Mouse (Mus musculus) ES-Bruce4 (cell line): ENCODE results near the gene Mrps27. TPM values are rescaled to one million over a fixed set of nuclear protein-coding genes. Genes with fewer than 3 reads are reported as not detected.

Experiments used
- H3K27ac ChIP-seq: 2 replicates; pipeline ENCODE4 v1.5.1; 2012; ENCODE audit warnings: low read length, inconsistent platforms; ENCODE audit not compliant: insufficient read depth
- H3K27me3 ChIP-seq: 2 replicates; pipeline ENCODE4 v1.6.1; 2012; ENCODE audit warnings: mild to moderate bottlenecking, low read length, inconsistent platforms; ENCODE audit not compliant: control insufficient read depth, poor library complexity, insufficient read depth, severe bottlenecking
- H3K36me3 ChIP-seq: 2 replicates; pipeline ENCODE4 v1.6.1; 2012; ENCODE audit warnings: inconsistent platforms, mild to moderate bottlenecking, low read length, moderate library complexity; ENCODE audit not compliant: control insufficient read depth, poor library complexity, insufficient read depth, severe bottlenecking
- H3K4me1 ChIP-seq: one replicate; pipeline ENCODE4 v1.8.1; 2011; ENCODE audit warnings: low read length; ENCODE audit not compliant: control insufficient read depth, insufficient read depth
- H3K4me3 ChIP-seq: 2 replicates; pipeline ENCODE4 v1.5.1; 2011; ENCODE audit warnings: low read depth, mild to moderate bottlenecking, low read length
- H3K9ac ChIP-seq: 2 replicates; pipeline ENCODE4 v1.6.1; 2012; ENCODE audit warnings: low read depth, mild to moderate bottlenecking, inconsistent platforms; ENCODE audit not compliant: poor library complexity, severe bottlenecking
- H3K9me3 ChIP-seq: replicated peaks from 2 replicates; pipeline ENCODE4 v1.6.1; 2012; ENCODE audit warnings: mild to moderate bottlenecking, low read length, inconsistent platforms; ENCODE audit not compliant: control insufficient read depth, poor library complexity, insufficient read depth, severe bottlenecking
- CTCF ChIP-seq: IDR thresholded peaks from one replicate; pipeline ENCODE4 v1.8.1; 2011; ENCODE audit warnings: low read depth, low read length
- EP300 ChIP-seq: IDR thresholded peaks from 2 replicates; pipeline ENCODE4 v1.6.1; 2011; ENCODE audit warnings: low read depth, low read length; ENCODE audit not compliant: insufficient read depth
- POLR2A ChIP-seq: IDR thresholded peaks from one replicate; pipeline ENCODE4 v1.8.1; 2011; ENCODE audit warnings: low read length; ENCODE audit not compliant: insufficient read depth
- polyA plus RNA-seq: library from polyadenylated mRNA; stranded (reverse); fragments of >200 nt; gene quantifications from 2 replicates; pipeline ENCODE4 v1.2.4, GENCODE M21; 2011; ENCODE audit warnings: low read depth; ENCODE audit not compliant: missing spikeins, insufficient read depth, insufficient read length

Gene Mrps27
- polyA plus RNA-seq, 1 experiment: 63.1 TPM

DNA sequence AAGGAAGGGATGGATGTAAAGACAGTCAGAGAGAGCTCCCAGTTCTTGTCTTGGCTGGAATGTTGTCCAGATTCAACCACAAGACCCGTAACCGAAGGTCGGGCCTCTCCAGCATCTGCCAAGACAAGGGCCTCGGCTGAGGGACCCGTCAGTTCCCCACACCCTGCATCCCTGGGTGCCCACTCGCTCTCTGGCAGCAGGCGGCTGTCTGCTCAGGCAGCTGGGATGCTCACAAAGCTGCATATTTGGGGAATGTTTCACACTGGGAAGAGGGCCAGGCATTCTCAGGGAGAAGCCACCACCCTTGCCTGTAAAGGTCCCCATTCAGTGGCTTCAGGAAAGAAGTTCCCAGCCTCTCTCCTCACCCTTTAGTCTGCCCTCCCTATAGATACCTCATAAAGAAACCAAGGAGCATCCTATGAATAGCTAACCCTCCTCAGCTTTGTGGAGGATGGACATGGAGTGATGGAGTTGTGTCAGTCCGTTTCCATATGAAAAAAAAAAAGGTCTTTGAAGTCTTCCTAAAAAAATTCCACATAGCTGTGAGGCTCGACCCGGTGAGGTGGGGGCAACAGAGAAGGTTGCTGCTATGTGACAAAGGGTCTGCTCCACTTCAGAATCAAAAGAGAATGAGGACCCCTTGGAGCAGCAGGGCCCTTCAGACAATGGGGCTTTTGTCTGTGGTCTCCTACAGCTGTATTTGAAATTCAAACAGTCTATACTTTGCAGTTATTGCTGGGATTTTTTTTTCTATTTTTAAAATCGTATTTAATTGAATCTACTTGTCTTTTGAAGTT lies 103.0 kb downstream of the Mrps27 start:
- peaks cover 5% of the 10 kb centered on the region for H3K4me1 ChIP-seq
- H3K27ac ChIP-seq: no peak overlapping the region
- no peak overlapping the region for H3K4me3 ChIP-seq
- no peaks in the 10 kb centered on the region; the same call in 1 of the 2 replicates for H3K9me3 ChIP-seq
- no peaks in the 10 kb centered on the region for H3K27me3 ChIP-seq
- H3K36me3 ChIP-seq: no peaks in the 10 kb centered on the region
- no peak overlapping the region for H3K9ac ChIP-seq
- TF ChIP-seq EP300 (no peak), CTCF (no peak), POLR2A (no peak)

GRCm38 (mm10) chr13:99448278-99448677 lies 103.7 kb downstream of the Mrps27 start:
- H3K4me1 ChIP-seq: peaks cover 5% of the 10 kb centered on the region
- no peak overlapping the region for H3K9ac ChIP-seq
- no peaks in the 10 kb centered on the region; the same call in 1 of the 2 replicates for H3K9me3 ChIP-seq
- TF ChIP-seq EP300 (no peak), POLR2A (no peak), CTCF (no peak)
- no peaks in the 10 kb centered on the region for H3K27me3 ChIP-seq
- H3K4me3 ChIP-seq: no peak overlapping the region
- H3K36me3 ChIP-seq: no peaks in the 10 kb centered on the region
- no peak overlapping the region for H3K27ac ChIP-seq

- Histone ChIP-seq H3K27me3 (no peaks in the 10 kb centered on the region), H3K27ac (no peak overlapping the region), H3K4me1 (peaks cover 5% of the 10 kb centered on the region), H3K4me3 (no peak overlapping the region), H3K36me3 (no peaks in the 10 kb centered on the region), H3K9me3 (no peaks in the 10 kb centered on the region; the same call in 1 of the 2 replicates), H3K9ac (no peak overlapping the region)
- TF ChIP-seq CTCF (no peak), EP300 (no peak), POLR2A (no peak)
Measured at GRCm38 (mm10) chr13:99449547-99449946, 105.0 kb downstream of the Mrps27 start.

DNA sequence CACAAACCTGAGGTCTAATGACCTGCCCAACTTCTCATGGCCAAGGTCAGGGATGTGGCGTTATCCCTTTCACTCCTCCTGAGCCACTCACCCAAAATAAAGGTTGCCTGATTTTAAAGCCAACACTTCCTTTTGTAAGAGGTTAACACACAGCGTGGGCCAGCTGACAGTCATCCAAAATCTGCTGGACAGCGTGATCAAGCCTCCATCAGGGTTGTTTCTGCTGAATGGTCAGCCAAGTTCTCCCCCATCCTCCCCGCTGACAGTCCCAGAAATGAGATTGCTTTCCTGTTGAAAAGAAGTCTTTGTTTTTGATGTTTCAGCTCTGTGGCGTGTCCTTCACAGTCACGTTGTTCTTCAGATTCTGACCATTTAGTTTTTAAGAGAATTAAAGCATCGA lies 106.2 kb downstream of the Mrps27 start:
- H3K27me3 ChIP-seq: no peaks in the 10 kb centered on the region
- H3K9ac ChIP-seq: no peak overlapping the region
- H3K27ac ChIP-seq: no peak overlapping the region
- H3K36me3 ChIP-seq: no peaks in the 10 kb centered on the region
- no peak overlapping the region for H3K4me3 ChIP-seq
- TF ChIP-seq EP300 (no peak), POLR2A (no peak), CTCF (no peak)
- no peaks in the 10 kb centered on the region; the same call in 1 of the 2 replicates for H3K9me3 ChIP-seq
- H3K4me1 ChIP-seq: peaks cover 5% of the 10 kb centered on the region

- TF ChIP-seq POLR2A (no peak), EP300 (no peak), CTCF (no peak)
- Histone ChIP-seq H3K36me3 (no peaks in the 10 kb centered on the region), H3K27ac (no peak overlapping the region)
Measured at GRCm38 (mm10) chr13:99451276-99451675, 106.7 kb downstream of the Mrps27 start.

GRCm38 (mm10) chr13:99452444-99452843 lies 107.9 kb downstream of the Mrps27 start:
- Histone ChIP-seq H3K36me3 (no peaks in the 10 kb centered on the region), H3K4me1 (peaks cover 2% of the 10 kb centered on the region), H3K9me3 (no peaks in the 10 kb centered on the region; the same call in 1 of the 2 replicates), H3K27ac (no peak overlapping the region), H3K9ac (no peak overlapping the region), H3K4me3 (no peak overlapping the region), H3K27me3 (no peaks in the 10 kb centered on the region)
- TF ChIP-seq EP300 (no peak), CTCF (no peak), POLR2A (no peak)

More at GRCm38 (mm10) chr13:99451276-99451675, 106.7 kb downstream of the Mrps27 start:
- Histone ChIP-seq H3K4me3 (no peak overlapping the region), H3K27me3 (no peaks in the 10 kb centered on the region), H3K9ac (no peak overlapping the region), H3K4me1 (peaks cover 2% of the 10 kb centered on the region), H3K9me3 (no peaks in the 10 kb centered on the region; the same call in 1 of the 2 replicates)
